Mouse (Mus musculus): Measurements from ENCODE around the gene Triobp. TPM values are rescaled to one million over a fixed set of nuclear protein-coding genes. Genes with fewer than 3 reads are reported as not detected.

The Triobp gene
- polyA plus RNA-seq, 1 experiment, result 45.2 TPM

DNA sequence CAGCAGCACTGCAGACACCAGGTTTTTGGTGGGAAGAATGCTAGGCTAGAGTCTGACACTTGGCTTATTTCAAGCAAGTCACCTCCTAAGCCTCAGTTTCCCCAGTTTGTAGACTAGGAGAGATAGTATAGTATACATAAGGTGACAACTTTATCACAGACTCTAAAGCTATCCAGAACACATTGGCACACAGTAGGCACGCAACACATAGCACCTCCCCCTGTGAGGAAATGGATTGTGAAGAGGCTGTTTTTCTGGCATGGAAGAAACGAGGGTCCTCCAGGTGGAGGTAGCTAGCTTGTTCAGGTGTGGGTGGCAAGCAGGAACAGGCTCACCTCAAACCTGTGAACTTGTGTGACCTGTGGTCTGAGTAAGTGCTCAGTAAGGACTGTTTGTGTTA, 103.4 kb downstream of the Triobp start:
- WGBS, result 46% methylated on average over 2 of the region's 2 CpGs
- DNase-seq (ENCODE audit: low read depth, low spot score), result no peak

DNA sequence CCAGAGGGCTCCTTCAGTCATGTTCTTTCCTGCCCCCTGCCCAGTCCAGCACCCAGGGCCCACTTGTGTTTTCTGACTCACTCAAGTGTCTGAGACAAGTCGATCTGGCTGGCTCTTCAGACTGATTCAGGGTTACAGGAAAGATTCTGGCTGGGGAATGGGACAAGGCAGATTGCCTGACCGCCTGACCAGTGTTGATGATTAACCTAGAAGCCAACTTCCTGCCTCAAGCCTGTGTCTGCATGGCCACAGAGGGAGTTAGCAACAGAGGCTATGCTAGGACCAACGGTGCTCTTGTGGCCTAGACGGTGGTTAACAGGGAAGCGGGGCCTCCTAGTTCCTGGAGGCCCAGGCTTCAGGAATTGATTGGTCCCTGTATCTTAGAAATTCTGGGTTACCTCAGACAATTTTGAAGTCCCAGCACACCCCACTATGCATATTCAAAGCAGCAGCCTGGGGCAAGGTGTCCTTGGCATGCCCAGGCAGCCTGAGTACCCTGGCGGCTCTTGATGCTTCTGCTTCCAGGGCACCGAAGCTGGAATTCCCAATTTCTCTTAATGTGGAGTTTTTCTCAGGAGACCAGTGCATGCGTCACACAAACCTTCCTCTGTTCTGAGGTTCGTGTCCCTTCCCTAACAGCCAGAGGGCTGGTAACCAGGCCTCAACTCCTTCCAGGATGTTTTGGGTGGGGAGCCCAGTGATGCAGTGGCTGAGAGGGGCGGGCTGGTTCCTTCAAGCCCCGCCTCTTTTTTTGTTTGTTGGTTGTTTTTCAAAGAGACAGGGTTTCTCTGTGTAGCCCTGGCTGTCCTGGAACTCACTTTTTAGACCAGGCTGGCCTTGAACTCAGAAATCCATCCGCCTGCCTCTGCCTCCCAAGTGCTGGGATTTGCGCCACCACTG, 104.2 kb downstream of the Triobp start:
- 47% methylated on average over 13 of the region's 13 CpGs for WGBS
- DNase-seq (ENCODE audit: low read depth, low spot score), result no peak

DNA sequence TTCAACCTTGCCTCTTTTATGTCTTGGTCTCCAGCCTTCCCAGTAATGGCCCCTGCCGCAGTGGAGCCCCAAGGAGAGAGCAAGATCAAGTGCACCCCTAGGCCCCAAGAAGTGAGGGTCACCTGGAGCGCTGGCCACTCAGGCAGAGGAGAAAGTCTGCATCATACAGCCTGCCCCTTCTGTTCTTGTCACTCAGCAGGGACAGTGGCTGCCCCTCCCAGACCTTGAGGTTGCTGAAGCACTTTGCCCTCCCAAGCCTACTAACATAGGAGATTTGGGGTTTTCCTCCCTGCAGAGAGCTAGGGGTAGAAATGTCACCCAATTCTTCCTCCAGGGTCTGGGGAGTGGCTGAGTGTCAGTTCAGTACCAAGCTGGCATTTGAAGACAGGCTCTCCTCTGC, 104.8 kb downstream of the Triobp start:
- WGBS, result 98% methylated on average over 2 of the region's 2 CpGs
- no peak for DNase-seq (ENCODE audit: low read depth, low spot score)

Other genes starting within 250 kb of the Triobp start
- 0.18 and 0.24 TPM in 2 replicates for gene Elfn2, start 229.0 kb upstream of the Triobp start, polyA plus RNA-seq (2012; rRNA removed)
- 8.6 and 8.8 TPM in 2 replicates for gene Mfng, start 174.2 kb upstream of the Triobp start, polyA plus RNA-seq (2012; rRNA removed)
- gene Card10, start 144.7 kb upstream of the Triobp start, polyA plus RNA-seq (2012; rRNA removed), result 19.4 and 24.2 TPM in 2 replicates
- 21.1 and 25.7 TPM in 2 replicates for gene Cdc42ep1, start 105.1 kb upstream of the Triobp start, polyA plus RNA-seq (2012; rRNA removed)
- 4,393 and 4,778 TPM in 2 replicates for gene Lgals2, start 92.2 kb upstream of the Triobp start, polyA plus RNA-seq (2012; rRNA removed)
- 62.7 and 72.9 TPM in 2 replicates for gene Gga1, start 70.5 kb upstream of the Triobp start, polyA plus RNA-seq (2012; rRNA removed)
- gene Gm49510, start 48.1 kb upstream of the Triobp start, polyA plus RNA-seq (2012; rRNA removed), result 0.11 and 0.14 TPM in 2 replicates
- gene Sh3bp1, start 48.0 kb upstream of the Triobp start, polyA plus RNA-seq (2012; rRNA removed), result 24.7 and 35.2 TPM in 2 replicates
- 3.6 and 4.0 TPM in 2 replicates for gene Pdxp, start 33.8 kb upstream of the Triobp start, polyA plus RNA-seq (2012; rRNA removed)
- gene Lgals1, start 21.0 kb upstream of the Triobp start, polyA plus RNA-seq (2012; rRNA removed), result 233 and 310 TPM in 2 replicates
- 18.9 and 19.6 TPM in 2 replicates for gene Nol12, start 12.8 kb upstream of the Triobp start, polyA plus RNA-seq (2012; rRNA removed)
- gene H1f0, start 80.7 kb downstream of the Triobp start, polyA plus RNA-seq (2012; rRNA removed), result 96.0 and 140 TPM in 2 replicates
- gene Galr3, start 94.2 kb downstream of the Triobp start, polyA plus RNA-seq (2012; rRNA removed), result 0.33 and 1.0 TPM in 2 replicates
- 50.8 and 60.9 TPM in 2 replicates for gene Ankrd54, start 115.2 kb downstream of the Triobp start, polyA plus RNA-seq (2012; rRNA removed)
- gene Eif3l, start 127.5 kb downstream of the Triobp start, polyA plus RNA-seq (2012; rRNA removed), result 135 and 171 TPM in 2 replicates
- 9.4 and 15.0 TPM in 2 replicates for gene Micall1, start 161.2 kb downstream of the Triobp start, polyA plus RNA-seq (2012; rRNA removed)
- gene Polr2f, start 193.3 kb downstream of the Triobp start, polyA plus RNA-seq (2012; rRNA removed), result 49.3 and 57.5 TPM in 2 replicates
- gene 1700088E04Rik, start 193.5 kb downstream of the Triobp start, polyA plus RNA-seq (2012; rRNA removed), result 1.6 and 2.1 TPM in 2 replicates
- 2.4 TPM in 2 replicates for gene Sox10, start 217.5 kb downstream of the Triobp start, polyA plus RNA-seq (2012; rRNA removed)

All from large intestine, adult 2 months (tissue).